Mouse (Mus musculus): ENCODE measurements around the gene Atp11a. TPM values are rescaled to one million over a fixed set of nuclear protein-coding genes. Genes with fewer than 3 reads are reported as not detected.

Gene Atp11a
- total RNA-seq, 2 experiments from 2014 or later, result 21.8 to 23.4 TPM

GRCm38 (mm10) chr8:12764971-12765370 is 8.2 kb downstream of the Atp11a start:
- intact Hi-C loops (cut with DNase I; ENCODE audit: low total_unique reads), result loop anchor here (5.0 kb wide), 1 partner anchor 37 kb away; no protein-coding TSS in a partner anchor
- no peak for DNase-seq

GRCm38 (mm10) chr8:12767176-12767575 is 10.4 kb downstream of the Atp11a start:
- no peak for DNase-seq
- intact Hi-C loops (cut with DNase I; ENCODE audit: low total_unique reads), result no loop called here

- intact Hi-C loops (cut with DNase I; ENCODE audit: low total_unique reads), result no loop called here
- DNase-seq, result no peak
Measured at GRCm38 (mm10) chr8:12768747-12769146, 11.9 kb downstream of the Atp11a start.

- intact Hi-C loops (cut with DNase I; ENCODE audit: low total_unique reads), result no loop called here
- no peak for DNase-seq
Measured at GRCm38 (mm10) chr8:12769296-12769695, 12.5 kb downstream of the Atp11a start.

DNA sequence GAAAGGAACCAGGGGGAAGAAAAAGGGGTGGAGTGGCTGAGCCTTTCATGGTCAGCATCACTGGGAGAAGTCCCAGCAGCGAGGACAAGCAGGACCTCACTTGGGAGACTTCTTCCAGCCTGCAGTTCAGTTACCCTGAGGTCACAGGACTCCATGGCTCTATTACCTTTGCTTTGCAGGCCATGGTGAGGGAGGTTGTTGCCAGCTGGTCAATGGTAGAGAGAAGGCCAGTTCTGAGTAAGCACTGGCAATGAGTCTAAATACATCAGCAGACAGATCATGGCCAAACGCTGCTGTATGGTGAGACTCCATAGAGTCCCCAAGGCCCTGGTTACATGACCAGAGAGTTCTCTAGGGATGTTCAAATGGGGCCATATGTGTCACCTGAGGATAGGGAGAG is 15.5 kb downstream of the Atp11a start:
- no peak for DNase-seq
- intact Hi-C loops (cut with DNase I; ENCODE audit: low total_unique reads), result no loop called here

DNA sequence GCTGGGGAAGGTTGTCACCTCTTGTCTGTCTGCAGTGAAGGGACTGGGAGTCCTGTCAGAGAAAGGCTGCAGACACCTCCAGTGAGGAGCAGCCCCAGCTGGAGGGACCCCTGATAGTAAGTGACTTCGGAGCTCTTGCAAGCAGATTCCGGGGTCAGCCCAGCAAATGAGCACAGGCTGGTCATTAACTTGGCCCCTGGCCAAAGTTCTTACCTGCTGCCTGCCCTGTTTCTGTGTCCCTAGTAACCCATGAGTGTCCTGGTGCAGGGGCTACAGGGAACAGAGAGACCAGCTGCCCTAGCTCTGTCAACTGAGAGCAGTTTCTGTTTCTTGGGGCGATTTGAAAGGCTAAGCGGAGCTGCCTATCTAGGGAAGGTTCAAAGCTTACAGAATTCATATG is 17.1 kb downstream of the Atp11a start:
- intact Hi-C loops (cut with DNase I; ENCODE audit: low total_unique reads), result no loop called here
- DNase-seq, result no peak

DNA sequence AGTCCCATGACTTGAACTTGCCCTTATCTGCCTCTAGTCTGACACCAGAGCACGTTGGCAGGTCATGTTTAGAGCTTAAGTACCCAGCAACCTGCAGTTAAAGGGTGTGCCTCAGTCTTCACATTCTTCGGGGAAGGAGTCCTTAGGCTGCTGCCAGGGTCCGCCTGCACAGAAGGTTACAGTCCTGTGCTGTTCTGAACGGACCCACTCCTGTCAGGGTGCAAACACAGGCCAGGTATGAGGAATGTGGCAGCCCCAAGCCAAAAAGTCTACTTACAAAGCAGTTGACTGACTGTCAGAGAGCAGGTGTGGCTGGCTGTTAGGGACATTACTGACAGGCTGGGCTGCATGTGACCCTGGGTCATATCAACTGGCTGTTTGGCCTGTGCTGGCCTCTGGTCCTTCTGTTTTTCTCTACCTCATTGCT is 18.1 kb downstream of the Atp11a start:
- intact Hi-C loops (cut with DNase I; ENCODE audit: low total_unique reads), result no loop called here
- no peak for DNase-seq

DNA sequence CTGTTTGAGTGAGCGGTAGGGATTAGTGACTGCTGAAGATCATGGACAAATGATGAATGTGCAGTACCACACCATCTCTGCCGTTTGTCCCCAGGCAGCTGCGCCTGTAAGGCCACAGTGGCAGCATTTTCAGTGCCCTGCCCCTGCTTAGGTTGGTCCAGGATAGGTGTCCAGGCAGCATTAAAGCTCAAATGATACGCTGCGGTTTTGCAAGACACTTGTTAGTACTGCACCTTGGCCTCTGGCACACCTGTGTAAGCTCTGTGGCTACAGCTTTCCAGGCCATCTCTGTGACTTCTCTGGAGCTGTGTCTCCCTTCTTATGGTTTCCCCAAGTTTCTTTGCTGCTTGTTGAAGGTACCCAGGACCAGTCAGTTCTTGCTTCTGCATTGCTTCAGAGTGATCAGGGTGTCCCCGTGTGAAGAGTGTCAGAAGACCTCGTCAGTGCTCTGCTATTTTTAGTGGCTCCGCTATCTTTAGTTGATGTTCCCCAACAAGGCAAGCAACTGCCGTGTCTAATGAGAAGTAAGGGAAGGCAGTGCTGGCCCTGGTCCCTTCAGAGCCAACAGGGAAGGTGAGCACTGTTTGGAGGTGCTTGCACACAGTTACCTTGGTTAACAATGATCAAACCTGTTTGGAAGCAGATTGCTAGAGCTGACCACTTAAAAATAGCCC is 18.6 kb downstream of the Atp11a start:
- intact Hi-C loops (cut with DNase I; ENCODE audit: low total_unique reads), result no loop called here
- no peak for DNase-seq

DNA sequence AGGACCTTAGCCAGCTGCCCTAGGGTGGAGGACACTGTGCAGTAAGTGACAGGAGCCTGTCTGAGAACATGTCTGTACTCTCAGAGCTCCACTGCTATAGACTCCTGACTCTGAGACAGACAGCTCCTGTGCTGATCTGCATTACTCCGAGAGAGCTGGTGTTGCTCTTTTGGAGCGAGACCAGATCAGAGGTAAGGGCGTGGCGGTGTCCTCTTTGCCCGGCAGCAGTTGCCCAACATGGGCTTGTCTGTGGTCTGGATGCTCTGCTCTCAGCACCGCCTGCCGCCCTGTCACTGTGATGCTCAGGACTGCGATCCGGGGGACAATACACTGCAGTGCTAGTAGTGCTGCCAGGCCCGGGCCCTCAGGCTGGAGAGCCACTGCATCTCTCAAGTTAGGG is 19.4 kb downstream of the Atp11a start:
- no peak for DNase-seq
- intact Hi-C loops (cut with DNase I; ENCODE audit: low total_unique reads), result no loop called here

DNA sequence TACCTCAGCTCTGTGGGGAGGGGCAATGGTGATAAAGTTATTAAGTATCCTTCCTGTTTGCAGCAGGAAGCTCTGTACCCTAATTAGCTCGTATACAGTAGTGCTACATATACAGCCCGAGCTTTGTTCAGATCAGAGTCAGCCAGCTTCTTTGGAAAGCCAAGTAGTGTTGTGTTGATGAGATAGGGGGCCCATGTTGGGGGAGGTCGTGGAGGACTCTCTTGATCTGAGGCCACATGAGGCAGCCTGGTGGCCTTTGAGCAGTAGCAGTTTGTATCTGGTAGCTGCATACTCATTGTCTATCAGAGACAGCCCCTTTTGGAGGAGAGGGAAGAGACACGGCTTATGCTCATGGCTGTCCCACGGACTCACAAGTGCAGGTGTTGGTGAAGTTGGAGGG is 20.4 kb downstream of the Atp11a start:
- intact Hi-C loops (cut with DNase I; ENCODE audit: low total_unique reads), result no loop called here
- no peak for DNase-seq

GRCm38 (mm10) chr8:12779541-12779940 is 22.7 kb downstream of the Atp11a start:
- intact Hi-C loops (cut with DNase I; ENCODE audit: low total_unique reads), result no loop called here
- DNase-seq, result no peak

- DNase-seq, result no peak
- intact Hi-C loops (cut with DNase I; ENCODE audit: low total_unique reads), result no loop called here
Measured at GRCm38 (mm10) chr8:12785508-12785907, 28.7 kb downstream of the Atp11a start.

- intact Hi-C loops (cut with DNase I; ENCODE audit: low total_unique reads), result no loop called here
- no peak for DNase-seq
Measured at GRCm38 (mm10) chr8:12786261-12786957, 29.6 kb downstream of the Atp11a start.

GRCm38 (mm10) chr8:12786958-12787301 is 30.1 kb downstream of the Atp11a start:
- intact Hi-C loops (cut with DNase I; ENCODE audit: low total_unique reads), result no loop called here
- no peak for DNase-seq

DNA sequence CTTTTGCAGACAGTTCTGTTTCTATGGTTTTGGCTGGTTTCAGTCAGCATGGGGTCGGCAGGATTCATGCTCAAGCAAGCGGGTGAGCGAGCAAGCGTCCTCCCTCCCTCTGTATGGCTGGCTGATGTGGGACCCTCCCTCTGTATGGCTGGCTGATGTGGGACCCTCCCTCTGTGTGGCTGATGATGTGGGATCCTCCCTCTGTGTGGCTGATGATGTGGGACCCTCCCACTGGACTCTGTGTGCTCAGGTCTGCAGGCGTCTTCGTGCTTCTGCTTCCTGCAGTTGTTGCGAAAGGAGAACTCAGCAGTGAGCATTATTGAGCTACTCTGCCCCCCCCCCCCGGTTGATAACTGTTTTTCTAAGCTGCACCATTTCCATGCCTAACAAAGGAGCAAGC is 30.6 kb downstream of the Atp11a start:
- no peak for DNase-seq
- intact Hi-C loops (cut with DNase I; ENCODE audit: low total_unique reads), result no loop called here

DNA sequence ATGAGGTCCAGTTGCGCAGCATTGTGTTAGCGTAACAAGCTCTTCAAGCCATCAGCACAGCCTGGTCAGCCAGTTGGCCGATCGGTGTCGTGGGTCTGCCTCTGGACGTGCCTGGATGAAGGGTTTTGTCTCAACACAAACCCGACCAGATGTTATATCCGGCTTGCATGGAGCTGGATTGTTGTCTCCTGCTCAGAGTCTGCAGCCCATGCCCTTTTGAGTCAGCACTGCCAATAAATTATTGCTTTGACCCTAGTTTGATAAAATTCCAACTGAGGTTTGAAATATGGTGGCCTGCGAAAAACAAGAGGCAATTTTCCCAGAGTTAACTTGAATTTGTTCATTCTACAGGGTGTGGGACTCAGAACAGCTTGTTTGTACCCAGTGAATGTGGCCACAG is 31.9 kb downstream of the Atp11a start:
- intact Hi-C loops (cut with DNase I; ENCODE audit: low total_unique reads), result no loop called here
- DNase-seq, result no peak

GRCm38 (mm10) chr8:12795011-12795671 is 38.3 kb downstream of the Atp11a start:
- no peak for DNase-seq
- intact Hi-C loops (cut with DNase I; ENCODE audit: low total_unique reads), result no loop called here

GRCm38 (mm10) chr8:12799099-12799498 is 42.3 kb downstream of the Atp11a start:
- no peak for DNase-seq
- intact Hi-C loops (cut with DNase I; ENCODE audit: low total_unique reads), result no loop called here

GRCm38 (mm10) chr8:12799832-12800231 is 43.0 kb downstream of the Atp11a start:
- intact Hi-C loops (cut with DNase I; ENCODE audit: low total_unique reads), result loop anchor here (5.0 kb wide), 1 partner anchor 38 kb away; no protein-coding TSS in a partner anchor
- DNase-seq, result no peak

DNA sequence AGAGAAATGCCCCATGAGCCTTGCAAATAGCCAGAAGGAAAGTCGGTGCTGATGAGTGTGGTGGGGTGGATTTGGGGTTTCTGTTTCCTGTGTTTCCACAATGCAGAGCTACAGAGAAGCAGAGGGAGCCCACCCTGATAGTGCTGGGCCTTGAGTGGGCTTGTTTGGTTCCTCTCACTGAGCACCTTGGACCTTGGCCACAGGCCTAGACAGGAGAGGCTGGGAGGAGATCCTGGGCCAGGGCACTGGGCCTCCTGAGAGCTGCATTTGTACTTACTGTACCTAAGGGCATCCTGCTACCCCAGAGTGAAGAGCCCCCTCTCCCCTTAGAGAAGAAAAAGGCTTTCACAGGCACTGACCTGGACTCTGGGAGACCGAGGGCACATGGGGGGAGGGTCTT is 43.4 kb downstream of the Atp11a start:
- intact Hi-C loops (cut with DNase I; ENCODE audit: low total_unique reads), result loop anchor here (5.0 kb wide), 1 partner anchor 38 kb away; no protein-coding TSS in a partner anchor
- no peak for DNase-seq

DNA sequence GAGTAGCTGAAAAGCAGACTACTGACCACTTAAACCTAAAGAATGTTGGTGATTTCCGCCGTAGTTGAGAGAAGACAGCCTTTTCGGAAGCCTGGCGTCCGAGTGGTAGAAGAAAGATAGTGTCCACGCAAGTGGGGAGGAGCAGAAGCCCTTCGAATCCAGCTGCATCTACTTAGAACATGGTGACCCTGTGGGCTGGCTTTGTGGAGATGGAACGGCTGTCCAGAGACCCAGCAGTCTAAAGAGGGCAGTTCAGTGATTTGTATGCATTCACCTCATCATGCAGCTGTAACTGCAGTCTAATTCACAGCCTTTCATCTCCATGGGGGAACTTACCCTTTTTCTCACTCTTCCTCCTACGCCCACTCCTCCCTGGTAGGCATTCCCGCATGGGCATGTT is 44.8 kb downstream of the Atp11a start:
- DNase-seq, result no peak
- intact Hi-C loops (cut with DNase I; ENCODE audit: low total_unique reads), result loop anchor here (5.0 kb wide), 1 partner anchor 39 kb away; no protein-coding TSS in a partner anchor

All from gastrocnemius, postnatal 14 days (tissue).